Mouse (Mus musculus) liver, embryonic 16.5 days (tissue): ENCODE data around the gene Zfp747. TPM values are rescaled to one million over a fixed set of nuclear protein-coding genes. Genes with fewer than 3 reads are reported as not detected.
A peak's percentile ranks its signal among the peaks of the same experiment; 100 is the strongest.
"Not testable (repeated sequence)": the region's sequence is repeated elsewhere in the genome, so short reads cannot be mapped to it uniquely, and the experiment has no call there.

Experiments used
- ATAC-seq: fragments of 200-750 bp; cut with Nextera tagmentation; 2 replicates; pipeline ENCODE4 v1.8.0; 2017; ENCODE audit warnings: low read depth, mild to moderate bottlenecking, moderate number of reproducible peaks, moderate library complexity
- H3K27ac ChIP-seq: fragments of 300-500 bp; sonication (generic); 2 replicates; pipeline ENCODE4 v1.5.1; 2014; ENCODE audit warnings: mild to moderate bottlenecking, low read length
- H3K27me3 ChIP-seq: fragments of 300-500 bp; sonication (generic); 2 replicates; pipeline ENCODE4 v1.6.1; 2014; ENCODE audit warnings: low read depth, low read length, mixed read lengths; ENCODE audit not compliant: control insufficient read depth, insufficient read depth
- H3K36me3 ChIP-seq: fragments of 300-500 bp; sonication (generic); 2 replicates; pipeline ENCODE4 v1.6.1; 2014; ENCODE audit warnings: mild to moderate bottlenecking; ENCODE audit not compliant: control insufficient read depth, insufficient read depth
- H3K4me1 ChIP-seq: fragments of 300-500 bp; sonication (generic); 2 replicates; pipeline ENCODE4 v1.6.1; 2014; ENCODE audit warnings: low read depth, low read length, mixed read lengths; ENCODE audit not compliant: control insufficient read depth
- H3K4me2 ChIP-seq: fragments of 300-500 bp; sonication (generic); 2 replicates; pipeline ENCODE4 v1.6.1; 2014; ENCODE audit warnings: low read depth, low read length, mixed read lengths
- H3K4me3 ChIP-seq: fragments of 300-500 bp; sonication (generic); 2 replicates; pipeline ENCODE4 v1.5.1; 2014; ENCODE audit warnings: low read depth, mild to moderate bottlenecking, low read length
- H3K9ac ChIP-seq: fragments of 300-500 bp; sonication (generic); 2 replicates; pipeline ENCODE4 v1.6.1; 2014; ENCODE audit warnings: low read depth, low read length
- H3K9me3 ChIP-seq: fragments of 300-500 bp; sonication (generic); replicated peaks from 2 replicates; pipeline ENCODE4 v1.6.1; 2016; ENCODE audit warnings: low read length; ENCODE audit not compliant: control insufficient read depth
- WGBS: fragments of 180-500 bp; shearing (Covaris S2); extraction: QIAGEN DNeasy Blood & Tissue Kit; methylation state at CpG from one replicate; pipeline ENCODE4 v1.1.7; 2014; ENCODE audit not compliant: insufficient replicate concordance; 5-methylcytosine and 5-hydroxymethylcytosine counted together
- polyA plus RNA-seq: library from polyadenylated mRNA; unstranded; fragments of >200 nt; fragmentation: Nextera tagmentation; extraction: Ambion mirVana; gene quantifications from 2 replicates; pipeline ENCODE4 v1.2.1, GENCODE M21; 2015

Gene Zfp747
- polyA plus RNA-seq, 1 experiment from 2014 or later, result 1.7 TPM

- Histone ChIP-seq H3K4me1 (peaks cover 2% of the 10 kb centered on the region; the same call in 1 of the 2 replicates), H3K9ac (no peak overlapping the region; the same call in 1 of the 2 replicates), H3K4me2 (no peak overlapping the region), H3K9me3 (no peaks in the 10 kb centered on the region), H3K4me3 (no peak overlapping the region), H3K36me3 (no peaks in the 10 kb centered on the region), H3K27me3 (no peaks in the 10 kb centered on the region), H3K27ac (no peak overlapping the region)
- 39% methylated on average over 3 of the region's 3 CpGs for WGBS
- no peak for ATAC-seq
These were observed 24.5 kb upstream of the Zfp747 start for GRCm38 (mm10) chr7:127400355-127400754.

- no peak overlapping the region for H3K27ac ChIP-seq
- H3K27me3 ChIP-seq, result no peaks in the 10 kb centered on the region
- no peaks in the 10 kb centered on the region for H3K9me3 ChIP-seq
- H3K4me1 ChIP-seq, result peaks cover 10% of the 10 kb centered on the region
- peak overlapping the region; percentile 76 for H3K4me3 ChIP-seq
- WGBS, result 6% methylated on average over 7 of the region's 7 CpGs
- H3K9ac ChIP-seq, result peak overlapping the region; percentile 15
- no peaks in the 10 kb centered on the region for H3K36me3 ChIP-seq
- H3K4me2 ChIP-seq, result peak overlapping the region; percentile 70
- ATAC-seq, result no peak
These were observed 18.1 kb upstream of the Zfp747 start for GRCm38 (mm10) chr7:127393944-127394333.

GRCm38 (mm10) chr7:127393157-127393943, 17.5 kb upstream of the Zfp747 start, which contains the start of gene E430018J23Rik:
E430018J23Rik (minus strand) TSS chr7:127393629.
- Histone ChIP-seq H3K27me3 (no peaks in the 10 kb centered on the region), H3K4me3 (peak within 1 kb of the TSS; percentile 76), H3K9ac (peak within 1 kb of the TSS; percentile 75), H3K4me1 (peaks cover 10% of the 10 kb centered on the region), H3K4me2 (peak within 1 kb of the TSS; percentile 70), H3K27ac (peak within 1 kb of the TSS; percentile 83), H3K9me3 (no peaks in the 10 kb centered on the region), H3K36me3 (no peaks in the 10 kb centered on the region)
- under 1% methylated on average over 45 of the region's 45 CpGs for whole genome bisulfite sequencing
- ATAC-seq, result peak; percentile 92

- ATAC-seq, result no peak
- peak overlapping the region; percentile 76 for H3K4me3 ChIP-seq
- peaks cover 10% of the 10 kb centered on the region for H3K4me1 ChIP-seq
- H3K9me3 ChIP-seq, result no peaks in the 10 kb centered on the region
- WGBS, result 57% methylated on average over 8 of the region's 8 CpGs
- H3K9ac ChIP-seq, result peak overlapping the region; percentile 75
- H3K27ac ChIP-seq, result no peak overlapping the region
- no peaks in the 10 kb centered on the region for H3K27me3 ChIP-seq
- no peaks in the 10 kb centered on the region for H3K36me3 ChIP-seq
- H3K4me2 ChIP-seq, result peak overlapping the region; percentile 70
These were observed 16.5 kb upstream of the Zfp747 start for GRCm38 (mm10) chr7:127392251-127392824.

GRCm38 (mm10) chr7:127391538-127391937, 15.7 kb upstream of the Zfp747 start:
- Histone ChIP-seq H3K4me2 (no peak overlapping the region), H3K4me3 (no peak overlapping the region), H3K4me1 (peaks cover 10% of the 10 kb centered on the region), H3K27ac (no peak overlapping the region), H3K9ac (no peak overlapping the region), H3K36me3 (no peaks in the 10 kb centered on the region), H3K27me3 (no peaks in the 10 kb centered on the region), H3K9me3 (no peaks in the 10 kb centered on the region)
- ATAC-seq, result no peak
- whole genome bisulfite sequencing, result 89% methylated on average over 16 of the region's 16 CpGs

GRCm38 (mm10) chr7:127390306-127390705, 14.5 kb upstream of the Zfp747 start:
- ATAC-seq, result no peak
- H3K9ac ChIP-seq, result no peak overlapping the region

GRCm38 (mm10) chr7:127388201-127388600, 12.4 kb upstream of the Zfp747 start:
- not testable (repeated sequence) for H3K4me1 ChIP-seq, H3K9ac ChIP-seq, H3K9me3 ChIP-seq

More at GRCm38 (mm10) chr7:127390306-127390705, 14.5 kb upstream of the Zfp747 start:
- Histone ChIP-seq H3K27me3 (no peaks in the 10 kb centered on the region), H3K4me2 (no peak overlapping the region), H3K4me1 (peaks cover 10% of the 10 kb centered on the region), H3K36me3 (no peaks in the 10 kb centered on the region), H3K4me3 (no peak overlapping the region), H3K9me3 (no peaks in the 10 kb centered on the region), H3K27ac (no peak overlapping the region)
- WGBS, result 71% methylated on average over 7 of the region's 7 CpGs

GRCm38 (mm10) chr7:127386641-127387392, 11.0 kb upstream of the Zfp747 start, which contains the start of gene 9130019O22Rik:
9130019O22Rik (minus strand) TSS chr7:127387166.
- H3K27ac ChIP-seq, result peak within 1 kb of the TSS; percentile 66
- no peaks in the 10 kb centered on the region for H3K4me1 ChIP-seq
- H3K9ac ChIP-seq, result peak within 1 kb of the TSS; percentile 76
- ATAC-seq, result peak; percentile 88
- H3K36me3 ChIP-seq, result no peaks in the 10 kb centered on the region
- no peaks in the 10 kb centered on the region; the same call in 1 of the 2 replicates for H3K9me3 ChIP-seq
- no peaks in the 10 kb centered on the region for H3K27me3 ChIP-seq
- H3K4me3 ChIP-seq, result peak within 1 kb of the TSS; percentile 72
- 10% methylated on average over 38 of the region's 38 CpGs for WGBS
- H3K4me2 ChIP-seq, result peak within 1 kb of the TSS; percentile 84

More at GRCm38 (mm10) chr7:127388201-127388600, 12.4 kb upstream of the Zfp747 start:
- H3K4me3 ChIP-seq, H3K4me2 ChIP-seq, H3K27ac ChIP-seq, ATAC-seq, H3K27me3 ChIP-seq, H3K36me3 ChIP-seq: not testable (repeated sequence)
